Mouse (Mus musculus) lung, embryonic 15.5 days (tissue): ENCODE data around the gene Ece2. TPM values are rescaled to one million over a fixed set of nuclear protein-coding genes. Genes with fewer than 3 reads are reported as not detected.

Source experiments
- ATAC-seq: fragments of 200-750 bp; cut with Nextera tagmentation; 2 replicates; pipeline ENCODE4 v1.8.0; 2017; ENCODE audit warnings: moderate number of reproducible peaks, borderline replicate concordance; ENCODE audit not compliant: low FRiP score, low TSS enrichment; ENCODE audit errors: extremely low read depth
- H3K27ac ChIP-seq: fragments of 300-500 bp; sonication (generic); 2 replicates; pipeline ENCODE4 v1.5.1; 2015; ENCODE audit warnings: moderate library complexity, mild to moderate bottlenecking, inconsistent platforms
- H3K27me3 ChIP-seq: fragments of 300-500 bp; sonication (generic); 2 replicates; pipeline ENCODE4 v1.6.1; 2015; ENCODE audit warnings: inconsistent platforms
- H3K36me3 ChIP-seq: fragments of 300-500 bp; sonication (generic); 2 replicates; pipeline ENCODE4 v1.6.1; 2015; ENCODE audit warnings: inconsistent platforms
- H3K4me1 ChIP-seq: fragments of 300-500 bp; sonication (generic); 2 replicates; pipeline ENCODE4 v1.6.1; 2015; ENCODE audit warnings: inconsistent platforms
- H3K4me2 ChIP-seq: fragments of 300-500 bp; sonication (generic); 2 replicates; pipeline ENCODE4 v1.6.1; 2015; ENCODE audit warnings: inconsistent platforms, mild to moderate bottlenecking, moderate library complexity
- H3K4me3 ChIP-seq: fragments of 300-500 bp; sonication (generic); 2 replicates; pipeline ENCODE4 v1.5.1; 2015; ENCODE audit warnings: mild to moderate bottlenecking, inconsistent platforms
- H3K9ac ChIP-seq: fragments of 300-500 bp; sonication (generic); 2 replicates; pipeline ENCODE4 v1.6.1; 2015; ENCODE audit warnings: inconsistent platforms
- H3K9me3 ChIP-seq: fragments of 300-500 bp; sonication (generic); 2 replicates; pipeline ENCODE4 v1.6.1; 2016; ENCODE audit warnings: inconsistent platforms
- WGBS: fragments of 180-500 bp; shearing (Covaris S2); methylation state at CpG from one replicate; pipeline ENCODE4 v1.1.7; 2015; 5-methylcytosine and 5-hydroxymethylcytosine counted together
- polyA plus RNA-seq: library from polyadenylated mRNA; unstranded; fragments of >200 nt; fragmentation: Nextera tagmentation; extraction: Ambion mirVana; gene quantifications from 2 replicates; pipeline ENCODE4 v1.2.1, GENCODE M21; 2015

Gene Ece2
- polyA plus RNA-seq, 1 experiment from 2014 or later, result 3.2 TPM

- peak; percentile 81 for ATAC-seq
- Histone ChIP-seq H3K4me2 (peak overlapping the region; percentile 86), H3K4me3 (peak overlapping the region; percentile 98), H3K9me3 (no peaks in the 10 kb centered on the region), H3K27me3 (no peaks in the 10 kb centered on the region), H3K4me1 (peaks cover 37% of the 10 kb centered on the region), H3K9ac (peak overlapping the region; percentile 93), H3K36me3 (peaks cover 34% of the 10 kb centered on the region), H3K27ac (peak overlapping the region; percentile 96)
- WGBS, result under 1% methylated on average over 73 of the region's 78 CpGs
Observed at GRCm38 (mm10) chr16:20672965-20673705, 43.5 kb downstream of the Ece2 start.

GRCm38 (mm10) chr16:20673706-20674303 is 44.2 kb downstream of the Ece2 start:
- Histone ChIP-seq H3K36me3 (peaks cover 40% of the 10 kb centered on the region), H3K4me2 (peak overlapping the region; percentile 86), H3K4me1 (peaks cover 37% of the 10 kb centered on the region), H3K9ac (peak overlapping the region; percentile 93), H3K27ac (peak overlapping the region; percentile 96), H3K9me3 (no peaks in the 10 kb centered on the region), H3K4me3 (peak overlapping the region; percentile 98), H3K27me3 (no peaks in the 10 kb centered on the region)
- 2% methylated on average over 14 of the region's 14 CpGs for WGBS
- no peak for ATAC-seq

GRCm38 (mm10) chr16:20675213-20675612 is 45.6 kb downstream of the Ece2 start:
- Histone ChIP-seq H3K4me1 (peaks cover 37% of the 10 kb centered on the region), H3K4me3 (no peak overlapping the region), H3K9ac (no peak overlapping the region), H3K27me3 (no peaks in the 10 kb centered on the region), H3K27ac (no peak overlapping the region), H3K4me2 (no peak overlapping the region), H3K36me3 (peaks cover 53% of the 10 kb centered on the region), H3K9me3 (no peaks in the 10 kb centered on the region)
- ATAC-seq, result no peak
- WGBS, result 77% methylated on average over 6 of the region's 6 CpGs

- Histone ChIP-seq H3K27ac (no peak overlapping the region), H3K9me3 (no peaks in the 10 kb centered on the region), H3K27me3 (no peaks in the 10 kb centered on the region), H3K4me3 (no peak overlapping the region), H3K4me2 (no peak overlapping the region), H3K9ac (no peak overlapping the region), H3K36me3 (peaks cover 68% of the 10 kb centered on the region), H3K4me1 (peaks cover 37% of the 10 kb centered on the region)
- ATAC-seq, result no peak
- WGBS, result 78% methylated on average over 4 of the region's 4 CpGs
Observed at GRCm38 (mm10) chr16:20676702-20677101, 47.1 kb downstream of the Ece2 start.

GRCm38 (mm10) chr16:20677380-20677779 is 47.8 kb downstream of the Ece2 start:
- Histone ChIP-seq H3K4me2 (no peak overlapping the region), H3K27ac (no peak overlapping the region), H3K36me3 (peaks cover 75% of the 10 kb centered on the region), H3K4me3 (no peak overlapping the region), H3K4me1 (peaks cover 32% of the 10 kb centered on the region), H3K9me3 (no peaks in the 10 kb centered on the region), H3K27me3 (no peaks in the 10 kb centered on the region), H3K9ac (peak overlapping the region; percentile 3; the same call in 1 of the 2 replicates)
- ATAC-seq, result no peak
- 85% methylated on average over 5 of the region's 5 CpGs for WGBS

GRCm38 (mm10) chr16:20677974-20678675 is 48.5 kb downstream of the Ece2 start:
- Histone ChIP-seq H3K36me3 (peaks cover 82% of the 10 kb centered on the region), H3K4me1 (peaks cover 32% of the 10 kb centered on the region), H3K9ac (peak overlapping the region; percentile 3; the same call in 1 of the 2 replicates), H3K27me3 (no peaks in the 10 kb centered on the region), H3K27ac (no peak overlapping the region), H3K4me2 (no peak overlapping the region), H3K9me3 (no peaks in the 10 kb centered on the region), H3K4me3 (no peak overlapping the region)
- 61% methylated on average over 10 of the region's 10 CpGs for WGBS
- ATAC-seq, result peak; percentile 44; the same call in 1 of the 2 replicates

- ATAC-seq, result no peak
- Histone ChIP-seq H3K27me3 (no peaks in the 10 kb centered on the region), H3K36me3 (peaks cover 62% of the 10 kb centered on the region), H3K4me1 (peaks cover 29% of the 10 kb centered on the region), H3K27ac (no peak overlapping the region), H3K4me3 (no peak overlapping the region), H3K9me3 (no peaks in the 10 kb centered on the region), H3K9ac (no peak overlapping the region), H3K4me2 (no peak overlapping the region)
- 83% methylated on average over 3 of the region's 3 CpGs for WGBS
Observed at GRCm38 (mm10) chr16:20690774-20691173, 61.1 kb downstream of the Ece2 start.

GRCm38 (mm10) chr16:20691617-20692016 is 62.0 kb downstream of the Ece2 start:
- Histone ChIP-seq H3K9ac (no peak overlapping the region), H3K27ac (no peak overlapping the region), H3K4me3 (no peak overlapping the region), H3K9me3 (no peaks in the 10 kb centered on the region), H3K4me2 (no peak overlapping the region), H3K36me3 (peaks cover 54% of the 10 kb centered on the region), H3K27me3 (no peaks in the 10 kb centered on the region), H3K4me1 (peaks cover 36% of the 10 kb centered on the region)
- WGBS, result 71% methylated on average over 1 of the region's 1 CpGs
- ATAC-seq, result no peak

- peaks cover 46% of the 10 kb centered on the region for H3K36me3 ChIP-seq
- 0 out of 2 replicates have a peak overlapping the region, but pooled peaks have one; percentile 7 for H3K27ac ChIP-seq
- ATAC-seq, result no peak
- H3K4me3 ChIP-seq, result peak overlapping the region; percentile 67; the same call in 1 of the 2 replicates
- no peaks in the 10 kb centered on the region for H3K27me3 ChIP-seq
- H3K9ac ChIP-seq, result no peak overlapping the region
- 44% methylated on average over 16 of the region's 16 CpGs for WGBS
- no peaks in the 10 kb centered on the region for H3K9me3 ChIP-seq
- H3K4me1 ChIP-seq, result peaks cover 36% of the 10 kb centered on the region
- peak overlapping the region; percentile 95 for H3K4me2 ChIP-seq
Observed at GRCm38 (mm10) chr16:20692241-20692965, 62.8 kb downstream of the Ece2 start.

- Histone ChIP-seq H3K9me3 (no peaks in the 10 kb centered on the region), H3K4me2 (peak within 1 kb of the TSS; percentile 95), H3K9ac (peak within 1 kb of the TSS; percentile 70), H3K27me3 (no peaks in the 10 kb centered on the region), H3K4me1 (peaks cover 36% of the 10 kb centered on the region), H3K27ac (peak within 1 kb of the TSS; percentile 85), H3K36me3 (peaks cover 38% of the 10 kb centered on the region), H3K4me3 (peak within 1 kb of the TSS; percentile 67)
- under 1% methylated on average over 35 of the region's 37 CpGs for WGBS
- peak; percentile 93 for ATAC-seq
Observed at GRCm38 (mm10) chr16:20693111-20693701, 63.6 kb downstream of the Ece2 start, which contains the start of gene Fam131a. TSS of gene Fam131a (plus strand) at chr16:20693241.

GRCm38 (mm10) chr16:20694781-20695180 is 65.2 kb downstream of the Ece2 start:
- Histone ChIP-seq H3K4me2 (peak overlapping the region; percentile 53; the same call in 1 of the 2 replicates), H3K27ac (peak overlapping the region; percentile 26; the same call in 1 of the 2 replicates), H3K4me1 (peaks cover 36% of the 10 kb centered on the region), H3K9me3 (no peaks in the 10 kb centered on the region), H3K9ac (no peak overlapping the region), H3K36me3 (peaks cover 23% of the 10 kb centered on the region), H3K4me3 (no peak overlapping the region; the same call in 1 of the 2 replicates), H3K27me3 (no peaks in the 10 kb centered on the region)
- ATAC-seq, result no peak
- WGBS, result 67% methylated on average over 8 of the region's 8 CpGs
